Mouse (Mus musculus): ENCODE results near the gene 9930104L06Rik. TPM values are rescaled to one million over a fixed set of nuclear protein-coding genes. Genes with fewer than 3 reads are reported as not detected.
"Not testable (repeated sequence)": the region's sequence is repeated elsewhere in the genome, so short reads cannot be mapped to it uniquely, and the experiment has no call there.

The 9930104L06Rik gene
- polyA plus RNA-seq, 1 experiment from 2014 or later = 16.2 TPM

DNA sequence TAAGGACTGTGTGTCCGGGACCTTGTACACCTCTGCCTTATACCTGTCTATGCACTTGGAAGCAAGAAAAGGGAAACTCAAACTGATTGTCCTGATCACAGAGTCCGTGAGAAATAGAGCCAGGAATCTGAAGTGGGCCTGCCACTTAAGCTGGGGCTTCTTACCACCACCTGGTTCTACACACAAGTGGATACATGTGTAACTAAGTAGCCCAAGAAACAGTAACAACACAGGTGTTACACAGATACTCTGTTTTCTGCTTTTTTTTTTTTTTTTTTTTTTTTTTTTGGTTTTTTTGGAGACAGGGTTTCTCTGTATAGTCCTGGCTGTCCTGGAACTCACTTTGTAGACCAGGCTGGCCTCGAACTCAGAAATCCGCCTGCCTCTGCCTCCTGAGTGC, 2.4 kb downstream of the 9930104L06Rik start, which contains the start of gene Cdca8:
Gene Cdca8 (minus strand): TSS at position 101 of the 400 bp plus-strand sequence.
- H3K27me3 ChIP-seq; H3K9ac ChIP-seq (replicated peaks); H3K27ac ChIP-seq (replicated peaks); H3K9me3 ChIP-seq; H3K4me2 ChIP-seq (replicated peaks); ATAC-seq (replicated peaks); H3K4me3 ChIP-seq: not testable (repeated sequence)
- Histone ChIP-seq H3K4me1 (peaks cover 27% of the 10 kb centered on the region), H3K36me3 (peaks cover 19% of the 10 kb centered on the region)
- 86% methylated on average over 4 of the region's 4 CpGs for WGBS

DNA sequence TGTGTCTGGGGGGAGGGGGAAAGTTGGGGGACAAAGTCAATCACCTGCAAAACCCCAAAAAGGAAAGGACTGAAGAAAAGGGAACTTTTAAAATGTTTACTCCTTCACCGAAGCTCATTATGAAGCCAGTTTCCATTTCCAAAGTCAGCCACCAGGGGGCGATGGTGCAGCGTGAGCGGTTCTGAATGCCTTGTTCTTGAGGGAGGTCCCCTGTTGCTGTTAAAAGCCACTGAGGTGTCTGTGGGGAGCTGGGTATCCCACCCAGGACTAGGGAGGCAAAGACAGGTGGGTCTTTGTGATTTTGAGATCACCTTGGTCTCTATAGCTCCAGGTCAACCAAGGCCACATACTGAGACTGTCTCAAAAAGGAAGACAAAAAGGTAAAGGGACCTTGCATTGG, 6.2 kb downstream of the 9930104L06Rik start:
- no peak overlapping the region for H3K4me2 ChIP-seq (replicated peaks)
- peaks cover 4% of the 10 kb centered on the region for H3K4me1 ChIP-seq
- no peak overlapping the region for H3K9ac ChIP-seq (replicated peaks)
- peaks cover 19% of the 10 kb centered on the region for H3K36me3 ChIP-seq
- H3K27me3 ChIP-seq = no peaks in the 10 kb centered on the region
- H3K4me3 ChIP-seq = no peak overlapping the region
- H3K9me3 ChIP-seq = no peaks in the 10 kb centered on the region
- ATAC-seq (replicated peaks) = no peak
- 8% methylated on average over 4 of the region's 4 CpGs for WGBS
- H3K27ac ChIP-seq (replicated peaks) = no peak overlapping the region

DNA sequence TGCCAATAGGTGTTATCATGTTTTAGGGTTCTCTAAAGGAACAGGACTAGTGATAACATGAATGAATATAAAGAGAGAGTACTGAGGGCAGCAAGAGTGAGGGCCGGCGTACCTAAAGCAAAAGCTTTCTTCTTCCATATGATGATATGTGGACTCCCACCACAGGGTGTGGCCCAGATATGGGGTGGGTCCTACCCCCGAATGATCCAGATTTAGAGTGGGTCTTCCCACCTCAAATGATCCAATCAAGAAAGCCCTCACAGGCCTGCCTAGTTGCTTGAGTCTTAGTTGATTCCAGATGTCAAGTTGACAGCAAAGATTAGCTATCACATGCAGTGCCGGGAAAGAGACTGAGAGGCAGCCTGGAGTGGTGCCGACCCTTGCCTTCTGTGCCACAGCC, 6.9 kb downstream of the 9930104L06Rik start:
- no peak overlapping the region for H3K4me2 ChIP-seq (replicated peaks)
- no peak overlapping the region for H3K27ac ChIP-seq (replicated peaks)
- no peak for ATAC-seq (replicated peaks)
- no peaks in the 10 kb centered on the region for H3K27me3 ChIP-seq
- 95% methylated on average over 5 of the region's 5 CpGs for WGBS
- no peaks in the 10 kb centered on the region for H3K4me1 ChIP-seq
- no peak overlapping the region for H3K4me3 ChIP-seq
- no peaks in the 10 kb centered on the region for H3K9me3 ChIP-seq
- H3K36me3 ChIP-seq = peaks cover 15% of the 10 kb centered on the region
- H3K9ac ChIP-seq (replicated peaks) = no peak overlapping the region

DNA sequence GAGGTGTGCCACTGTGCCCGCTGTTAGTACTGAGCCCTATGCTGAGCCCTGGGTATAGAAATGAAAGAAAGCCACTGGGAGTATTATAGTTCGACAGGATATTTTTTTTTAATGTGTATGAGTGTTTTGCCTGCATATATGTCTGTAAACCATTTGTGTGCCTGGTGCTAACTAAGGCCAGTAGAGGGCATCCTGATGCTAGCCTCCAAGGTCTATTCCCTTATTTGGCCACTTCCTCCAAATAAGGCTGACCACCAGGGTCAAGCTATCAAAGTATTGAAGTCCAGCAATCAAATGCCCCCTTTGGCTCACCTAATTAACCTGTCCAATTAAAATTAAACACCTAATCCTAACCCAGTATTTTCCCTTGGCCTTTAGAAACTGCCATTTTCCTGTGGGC, 8.1 kb downstream of the 9930104L06Rik start:
- Histone ChIP-seq H3K27me3 (no peaks in the 10 kb centered on the region), H3K4me1 (no peaks in the 10 kb centered on the region), H3K27ac (replicated peaks) (no peak overlapping the region), H3K9ac (replicated peaks) (no peak overlapping the region), H3K9me3 (no peaks in the 10 kb centered on the region), H3K36me3 (peaks cover 10% of the 10 kb centered on the region), H3K4me3 (no peak overlapping the region), H3K4me2 (replicated peaks) (no peak overlapping the region)
- ATAC-seq (replicated peaks) = no peak
- WGBS = 54% methylated on average over 2 of the region's 2 CpGs

DNA sequence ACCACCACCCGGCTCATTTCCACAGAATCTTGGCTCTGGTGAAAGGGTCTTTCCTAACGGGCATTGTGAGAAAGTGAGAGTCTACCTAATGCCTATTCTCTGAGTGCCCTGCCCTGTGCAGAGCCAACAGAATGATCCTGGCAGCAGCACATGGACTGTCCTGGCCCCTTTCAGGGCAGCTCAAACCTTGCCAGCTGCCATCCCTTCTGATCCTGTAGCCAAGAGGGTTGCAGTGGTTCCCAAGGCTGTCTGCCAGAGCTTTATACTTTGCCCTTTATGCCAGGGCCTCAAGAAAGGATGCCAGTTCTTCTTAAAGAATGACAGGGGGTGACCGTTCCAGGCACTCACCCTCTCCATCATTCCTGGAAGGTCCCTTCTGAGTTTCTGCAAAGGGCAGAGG, 12.6 kb downstream of the 9930104L06Rik start:
- no peak overlapping the region for H3K27ac ChIP-seq (replicated peaks)
- no peak for ATAC-seq (replicated peaks)
- no peak overlapping the region for H3K4me2 ChIP-seq (replicated peaks)
- 64% methylated on average over 3 of the region's 3 CpGs for WGBS
- H3K36me3 ChIP-seq = no peaks in the 10 kb centered on the region
- H3K27me3 ChIP-seq = no peaks in the 10 kb centered on the region
- no peak overlapping the region for H3K9ac ChIP-seq (replicated peaks)
- H3K4me1 ChIP-seq = no peaks in the 10 kb centered on the region
- no peaks in the 10 kb centered on the region for H3K9me3 ChIP-seq
- no peak overlapping the region for H3K4me3 ChIP-seq

DNA sequence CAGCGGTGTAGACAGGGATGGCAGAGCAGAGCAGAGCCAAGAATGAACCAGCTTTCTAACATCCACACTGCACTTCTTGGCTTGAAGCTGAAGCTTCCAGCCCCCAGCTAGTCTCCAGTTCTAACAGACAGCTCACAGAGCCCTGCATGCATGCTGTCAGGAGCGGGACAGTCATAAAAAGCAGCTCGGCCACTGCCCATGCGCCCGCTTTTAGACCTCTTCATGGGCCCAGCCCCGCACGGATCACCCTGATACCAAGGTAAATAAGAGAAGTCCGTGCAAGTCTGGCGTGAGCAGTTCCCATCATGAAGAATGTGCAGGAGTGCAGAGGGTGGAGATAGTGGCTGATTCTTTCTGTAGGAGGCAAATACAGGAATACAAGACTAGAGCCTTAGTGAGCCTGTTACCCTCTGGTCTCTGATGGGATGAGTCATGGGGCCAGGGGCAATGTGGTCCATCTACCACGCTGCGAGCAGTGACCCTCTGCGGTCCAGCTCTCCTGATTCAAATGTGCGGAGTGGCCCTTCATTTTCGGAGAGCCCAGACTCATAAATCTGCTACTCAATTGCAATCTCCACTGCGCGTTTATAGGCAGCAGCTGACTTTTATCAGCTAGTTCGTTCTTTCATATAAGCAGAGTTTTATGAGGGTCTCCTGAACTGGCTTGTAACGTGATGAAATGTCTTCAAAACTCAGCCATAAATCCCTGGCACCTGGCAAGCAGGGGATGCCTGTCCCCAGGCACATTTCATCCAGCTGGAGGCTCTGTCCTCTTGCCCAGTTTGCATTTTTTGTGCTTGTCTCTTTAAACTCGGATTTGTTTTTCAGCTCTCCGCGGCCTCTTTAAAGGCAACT, 13.6 kb downstream of the 9930104L06Rik start:
- Histone ChIP-seq H3K4me2 (replicated peaks) (no peak overlapping the region), H3K27ac (replicated peaks) (no peak overlapping the region), H3K9ac (replicated peaks) (no peak overlapping the region), H3K27me3 (no peaks in the 10 kb centered on the region), H3K4me3 (no peak overlapping the region), H3K36me3 (no peaks in the 10 kb centered on the region), H3K4me1 (no peaks in the 10 kb centered on the region), H3K9me3 (no peaks in the 10 kb centered on the region)
- ATAC-seq (replicated peaks) = no peak
- 84% methylated on average over 21 of the region's 21 CpGs for WGBS

DNA sequence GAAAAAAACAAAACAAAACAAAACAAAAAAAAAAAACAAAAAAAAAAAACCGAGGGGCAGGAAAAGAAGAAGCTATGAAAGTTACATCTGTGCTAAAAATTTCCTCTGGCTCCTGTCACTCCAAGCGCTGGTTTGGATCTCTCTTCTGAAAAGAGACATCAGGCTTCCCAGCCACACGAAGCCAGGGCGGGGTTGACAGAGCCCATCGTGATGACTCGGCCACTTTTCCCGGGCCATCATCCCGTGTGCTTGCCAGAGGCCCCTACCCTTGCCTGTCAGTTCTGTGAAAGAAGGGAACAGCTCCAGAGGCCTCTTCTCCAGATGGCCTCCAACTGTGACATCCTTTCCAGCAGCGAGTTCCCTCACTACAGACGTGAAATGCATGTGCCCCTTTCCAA, 14.2 kb downstream of the 9930104L06Rik start:
- Histone ChIP-seq H3K4me3 (no peak overlapping the region), H3K9me3 (no peaks in the 10 kb centered on the region), H3K4me2 (replicated peaks) (no peak overlapping the region), H3K27me3 (no peaks in the 10 kb centered on the region), H3K4me1 (no peaks in the 10 kb centered on the region), H3K36me3 (no peaks in the 10 kb centered on the region), H3K27ac (replicated peaks) (no peak overlapping the region), H3K9ac (replicated peaks) (no peak overlapping the region)
- no peak for ATAC-seq (replicated peaks)
- WGBS = 56% methylated on average over 10 of the region's 10 CpGs

DNA sequence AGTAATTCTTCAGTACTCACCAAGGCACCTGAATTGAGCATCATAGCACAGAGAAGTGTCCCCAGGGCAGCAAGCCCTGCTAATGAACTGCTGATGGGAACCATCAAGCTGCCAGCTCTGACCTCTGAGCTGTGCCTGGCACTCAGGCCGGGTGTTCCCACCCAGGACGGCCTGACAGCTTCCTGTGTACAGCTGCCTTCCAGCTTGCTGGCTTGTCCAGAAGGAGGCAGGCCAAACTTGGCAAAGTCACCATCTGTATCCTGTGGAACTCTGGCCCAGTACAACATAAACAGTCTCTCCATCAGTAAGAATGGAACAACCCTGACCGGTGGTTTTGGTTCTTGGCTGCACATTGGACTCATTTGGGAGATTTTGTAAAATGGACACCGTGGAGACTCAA, 16.7 kb downstream of the 9930104L06Rik start:
- no peak for ATAC-seq (replicated peaks)
- H3K36me3 ChIP-seq = no peaks in the 10 kb centered on the region
- no peak overlapping the region for H3K4me3 ChIP-seq
- H3K9me3 ChIP-seq = no peaks in the 10 kb centered on the region
- H3K9ac ChIP-seq (replicated peaks) = no peak overlapping the region
- no peaks in the 10 kb centered on the region for H3K27me3 ChIP-seq
- WGBS = 72% methylated on average over 4 of the region's 4 CpGs
- H3K27ac ChIP-seq (replicated peaks) = no peak overlapping the region
- H3K4me2 ChIP-seq (replicated peaks) = no peak overlapping the region
- no peaks in the 10 kb centered on the region for H3K4me1 ChIP-seq

DNA sequence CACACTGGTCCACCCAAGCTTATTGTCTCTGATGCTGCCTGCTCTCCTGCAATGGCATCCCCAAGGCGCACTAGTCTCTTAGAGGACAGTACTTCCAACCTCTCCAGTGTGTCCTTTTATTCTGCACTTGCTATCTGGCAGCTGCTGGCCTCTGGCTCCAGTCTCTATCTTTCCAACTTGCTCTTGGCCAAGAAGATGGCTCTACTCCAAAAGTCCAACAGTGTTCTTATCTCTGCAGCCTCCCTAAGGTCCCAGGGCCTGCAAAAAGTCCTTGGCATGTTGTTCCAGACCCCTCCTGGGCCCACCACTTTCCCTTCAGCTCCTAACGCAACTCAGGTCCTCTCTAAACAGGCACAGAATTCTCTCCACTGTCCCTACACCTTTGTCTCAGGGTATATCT, 20.4 kb downstream of the 9930104L06Rik start:
- no peak overlapping the region for H3K27ac ChIP-seq (replicated peaks)
- no peak overlapping the region for H3K4me2 ChIP-seq (replicated peaks)
- no peaks in the 10 kb centered on the region for H3K4me1 ChIP-seq
- no peak overlapping the region for H3K4me3 ChIP-seq
- no peak overlapping the region for H3K9ac ChIP-seq (replicated peaks)
- no peaks in the 10 kb centered on the region for H3K27me3 ChIP-seq
- no peak for ATAC-seq (replicated peaks)
- WGBS = 89% methylated on average over 2 of the region's 2 CpGs
- no peaks in the 10 kb centered on the region for H3K9me3 ChIP-seq
- no peaks in the 10 kb centered on the region for H3K36me3 ChIP-seq

DNA sequence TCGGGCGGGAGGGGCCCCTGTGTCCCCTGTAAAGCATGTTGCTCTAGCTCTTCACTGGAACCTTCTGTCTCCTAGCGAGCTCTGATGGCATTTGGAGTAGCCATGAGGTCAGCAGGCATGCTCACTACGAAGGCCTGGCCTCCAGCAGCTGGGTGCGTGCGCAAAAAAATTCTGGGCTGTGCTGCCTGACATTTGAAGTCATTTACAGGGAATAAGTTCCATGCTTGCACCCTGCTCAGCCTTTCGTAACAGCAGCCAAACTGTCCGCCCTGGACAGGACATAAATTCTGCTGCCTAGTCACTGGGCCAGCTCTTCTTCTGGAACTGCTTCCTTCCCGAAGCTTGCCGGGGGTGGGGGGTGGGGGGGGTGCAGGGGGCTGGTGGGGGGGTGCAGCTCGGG, 22.2 kb downstream of the 9930104L06Rik start:
- Histone ChIP-seq H3K36me3 (no peaks in the 10 kb centered on the region), H3K9me3 (no peaks in the 10 kb centered on the region), H3K9ac (replicated peaks) (no peak overlapping the region), H3K4me1 (no peaks in the 10 kb centered on the region), H3K27me3 (no peaks in the 10 kb centered on the region), H3K27ac (replicated peaks) (no peak overlapping the region), H3K4me3 (no peak overlapping the region), H3K4me2 (replicated peaks) (no peak overlapping the region)
- WGBS = 81% methylated on average over 11 of the region's 11 CpGs
- no peak for ATAC-seq (replicated peaks)

DNA sequence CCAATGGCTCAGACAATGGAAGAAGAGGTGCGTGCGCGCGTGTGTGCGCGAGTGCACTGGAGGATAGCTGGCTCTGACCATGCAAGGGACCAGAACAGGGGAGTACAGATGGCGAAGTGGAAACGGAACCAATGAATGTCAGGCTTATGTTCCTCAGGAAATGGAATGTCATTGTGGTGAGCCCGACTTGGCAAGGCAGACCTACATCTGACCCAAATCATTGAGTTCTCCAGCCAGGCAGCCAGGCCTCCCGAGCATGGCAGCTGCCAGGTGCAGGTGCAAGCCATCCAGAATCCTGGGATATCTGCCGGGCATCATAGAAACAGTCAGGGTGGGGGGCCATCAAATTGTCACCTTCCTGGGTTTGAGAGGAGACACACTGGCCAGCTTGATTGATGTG, 24.1 kb downstream of the 9930104L06Rik start:
- H3K4me3 ChIP-seq = no peak overlapping the region
- no peak overlapping the region for H3K4me2 ChIP-seq (replicated peaks)
- no peak overlapping the region for H3K27ac ChIP-seq (replicated peaks)
- H3K9me3 ChIP-seq = no peaks in the 10 kb centered on the region
- whole genome bisulfite sequencing = 92% methylated on average over 11 of the region's 11 CpGs
- H3K4me1 ChIP-seq = no peaks in the 10 kb centered on the region
- ATAC-seq (replicated peaks) = no peak
- no peaks in the 10 kb centered on the region for H3K36me3 ChIP-seq
- no peaks in the 10 kb centered on the region for H3K27me3 ChIP-seq
- no peak overlapping the region for H3K9ac ChIP-seq (replicated peaks)

DNA sequence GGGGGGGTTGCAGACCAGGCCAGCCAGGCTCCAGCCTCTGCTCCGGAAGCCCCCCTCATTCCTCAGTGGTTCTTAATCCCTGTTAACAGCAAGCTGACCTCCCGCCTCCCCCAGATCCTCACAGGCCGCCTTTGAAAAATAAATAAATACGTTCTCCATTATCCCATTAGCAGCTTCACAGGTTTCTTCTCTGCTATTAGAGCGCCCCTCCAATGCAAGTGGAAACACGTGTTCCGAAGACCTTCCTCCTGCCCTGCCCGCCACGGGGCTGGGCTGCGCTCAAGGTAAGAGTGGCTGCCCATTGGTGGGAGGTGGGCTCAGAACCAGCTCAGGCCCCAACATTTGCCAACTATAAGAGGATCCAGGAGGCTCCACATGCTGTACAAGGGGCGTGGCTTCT, 25.7 kb downstream of the 9930104L06Rik start:
- 66% methylated on average over 11 of the region's 11 CpGs for WGBS
- no peak overlapping the region for H3K9ac ChIP-seq (replicated peaks)
- H3K4me2 ChIP-seq (replicated peaks) = no peak overlapping the region
- no peaks in the 10 kb centered on the region for H3K27me3 ChIP-seq
- no peaks in the 10 kb centered on the region for H3K9me3 ChIP-seq
- H3K4me1 ChIP-seq = no peaks in the 10 kb centered on the region
- no peak overlapping the region for H3K4me3 ChIP-seq
- H3K27ac ChIP-seq (replicated peaks) = no peak overlapping the region
- no peaks in the 10 kb centered on the region for H3K36me3 ChIP-seq
- ATAC-seq (replicated peaks) = no peak
